Mouse (Mus musculus) lung, adult 2 months (tissue): ENCODE measurements around the gene Arap1. TPM values are rescaled to one million over a fixed set of nuclear protein-coding genes. Genes with fewer than 3 reads are reported as not detected.

Source experiments
- DNase-seq: peaks from one replicate; pipeline ENCODE4 v3.0.0; 2022
- H3K4me1 ChIP-seq: fragments of 200-500 bp; 2 replicates; pipeline ENCODE4 v1.6.1; 2011; ENCODE audit warnings: low read length; ENCODE audit not compliant: control insufficient read depth, insufficient read depth
- H3K4me3 ChIP-seq: fragments of 200-500 bp; replicated peaks from 2 replicates; pipeline ENCODE3; 2011; ENCODE audit warnings: low read depth, mild to moderate bottlenecking, control low read depth, low read length; ENCODE audit errors: extremely low read depth
- CTCF ChIP-seq: fragments of 200-500 bp; IDR thresholded peaks from 2 replicates; pipeline ENCODE4 v1.5.1; 2011; ENCODE audit warnings: mild to moderate bottlenecking, low read length, control low read depth; ENCODE audit not compliant: insufficient read depth
- POLR2A ChIP-seq: fragments of 200-500 bp; IDR thresholded peaks from 2 replicates; pipeline ENCODE4 v1.6.1; 2011; ENCODE audit warnings: low read depth, mild to moderate bottlenecking, control low read depth, low read length, borderline replicate concordance; ENCODE audit errors: extremely low read depth
- WGBS: fragments of 180-500 bp; shearing (Covaris S2); methylation state at CpG from one replicate; pipeline ENCODE4 v1.1.7; 2018; 5-methylcytosine and 5-hydroxymethylcytosine counted together
- polyA plus RNA-seq: library from polyadenylated mRNA; depleted of rRNA; stranded (reverse); fragments of >200 nt; gene quantifications from 2 replicates; pipeline ENCODE4 v1.2.3, GENCODE M21; 2012

Arap1 gene
- polyA plus RNA-seq, 1 experiment = 188 TPM

- H3K4me3 ChIP-seq = peak overlapping the region; percentile 22
- peaks cover 19% of the 10 kb centered on the region for H3K4me1 ChIP-seq
- DNase-seq = no peak
- TF ChIP-seq CTCF = no peak
- no peak for TF ChIP-seq POLR2A
- 32% methylated on average over 6 of the region's 6 CpGs for WGBS
These were observed 37.5 kb downstream of the Arap1 start for GRCm38 (mm10) chr7:101385331-101385733.

- 55% methylated on average over 10 of the region's 10 CpGs for WGBS
- peak overlapping the region; percentile 6 for H3K4me3 ChIP-seq
- TF ChIP-seq CTCF = no peak
- TF ChIP-seq POLR2A = no peak
- H3K4me1 ChIP-seq = peaks cover 19% of the 10 kb centered on the region
- DNase-seq = no peak
These were observed 38.1 kb downstream of the Arap1 start for GRCm38 (mm10) chr7:101385866-101386452.

- H3K4me1 ChIP-seq = peaks cover 28% of the 10 kb centered on the region
- H3K4me3 ChIP-seq = no peak overlapping the region
- TF ChIP-seq POLR2A (no peak), CTCF (no peak)
- DNase-seq = no peak
- 75% methylated on average over 6 of the region's 6 CpGs for WGBS
These were observed 41.4 kb downstream of the Arap1 start for GRCm38 (mm10) chr7:101389256-101389655.

DNA sequence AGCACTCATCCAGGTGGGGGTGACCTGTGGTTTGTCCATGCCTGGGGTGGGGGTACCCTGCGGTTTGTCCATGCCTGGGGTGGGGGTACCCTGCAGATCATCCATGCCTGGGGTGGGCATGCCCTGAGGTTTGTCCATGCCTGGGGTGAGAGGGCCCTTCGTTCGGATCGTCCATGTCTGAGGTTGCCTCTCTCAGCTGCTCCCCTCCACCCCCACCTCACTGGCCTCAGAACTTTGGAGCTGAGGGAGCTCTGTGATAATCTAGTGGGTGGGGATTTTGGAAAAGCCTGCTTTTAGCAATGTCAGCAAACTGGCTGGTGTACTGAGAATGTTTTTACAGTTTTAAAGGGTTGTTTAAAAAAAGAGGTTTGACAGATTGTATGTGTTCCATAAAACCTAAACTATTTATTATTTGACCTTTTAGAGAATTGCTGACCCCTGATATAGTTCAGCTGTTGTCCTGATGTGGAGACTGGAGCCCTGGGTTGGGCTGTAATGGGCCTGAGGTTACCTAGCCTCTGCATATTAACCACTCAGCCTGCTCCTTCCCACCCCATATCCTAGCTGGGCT lies 44.1 kb downstream of the Arap1 start:
- TF ChIP-seq POLR2A = no peak
- no peak for TF ChIP-seq CTCF
- 70% methylated on average over 4 of the region's 4 CpGs for WGBS
- Histone ChIP-seq H3K4me1 (peaks cover 15% of the 10 kb centered on the region), H3K4me3 (no peak overlapping the region)
- no peak for DNase-seq

GRCm38 (mm10) chr7:101393015-101393414 lies 45.1 kb downstream of the Arap1 start:
- DNase-seq = no peak
- Histone ChIP-seq H3K4me1 (peaks cover 15% of the 10 kb centered on the region), H3K4me3 (no peak overlapping the region)
- WGBS = 50% methylated on average over 4 of the region's 4 CpGs
- TF ChIP-seq POLR2A (no peak), CTCF (no peak)

GRCm38 (mm10) chr7:101393694-101394504 lies 46.0 kb downstream of the Arap1 start:
- TF ChIP-seq CTCF (no peak), POLR2A (peak; percentile 51; the same call in 1 of the 2 replicates)
- H3K4me1 ChIP-seq = peaks cover 15% of the 10 kb centered on the region
- WGBS = 37% methylated on average over 8 of the region's 8 CpGs
- peak; percentile 35 for DNase-seq
- H3K4me3 ChIP-seq = no peak overlapping the region

DNA sequence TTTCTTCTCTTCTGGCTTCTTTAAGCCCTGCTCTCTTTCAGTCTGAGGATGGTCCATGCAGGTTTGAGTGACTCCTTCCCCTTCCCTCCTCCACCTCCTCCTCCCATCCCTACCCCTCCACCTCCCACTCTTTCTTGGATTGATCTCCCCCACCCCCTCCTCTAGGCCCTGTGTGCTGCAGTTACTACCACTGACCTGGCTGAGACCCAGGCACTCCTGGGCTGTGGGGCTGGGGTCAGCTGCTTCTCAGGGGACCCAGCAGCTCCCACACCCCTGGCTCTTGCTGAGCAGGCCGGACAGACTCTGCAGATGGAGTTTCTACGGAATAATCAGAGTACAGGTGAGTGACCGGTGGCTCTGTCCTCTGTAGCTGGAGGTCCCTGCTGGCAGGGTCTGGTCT lies 46.7 kb downstream of the Arap1 start:
- no peak for DNase-seq
- Histone ChIP-seq H3K4me1 (peaks cover 15% of the 10 kb centered on the region), H3K4me3 (no peak overlapping the region)
- 81% methylated on average over 3 of the region's 3 CpGs for WGBS
- no peak for TF ChIP-seq POLR2A
- no peak for TF ChIP-seq CTCF

- 65% methylated on average over 2 of the region's 2 CpGs for WGBS
- no peak for TF ChIP-seq CTCF
- no peak for TF ChIP-seq POLR2A
- peaks cover 15% of the 10 kb centered on the region for H3K4me1 ChIP-seq
- H3K4me3 ChIP-seq = no peak overlapping the region
- DNase-seq = no peak
These were observed 47.6 kb downstream of the Arap1 start for GRCm38 (mm10) chr7:101395471-101395870.

DNA sequence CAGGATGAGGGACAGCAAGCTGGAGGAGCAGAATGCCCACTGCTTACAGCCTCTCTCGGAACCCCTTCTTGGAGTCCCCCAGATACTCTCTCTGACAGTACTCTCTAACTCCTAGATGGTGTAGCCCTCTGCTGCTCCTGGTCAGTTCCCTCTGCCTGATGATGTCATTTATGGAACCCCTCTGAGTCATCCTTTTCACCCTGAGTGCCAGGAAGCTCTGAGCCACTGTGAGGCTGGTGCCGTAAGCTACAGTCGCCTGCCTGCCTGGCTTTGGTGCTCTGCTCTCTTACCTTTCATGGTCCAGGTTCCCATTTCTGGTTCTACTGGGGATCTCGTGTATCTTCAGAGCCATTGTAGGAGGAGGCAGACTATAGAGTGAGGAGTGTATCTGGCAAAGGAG lies 49.3 kb downstream of the Arap1 start:
- peaks cover 12% of the 10 kb centered on the region for H3K4me1 ChIP-seq
- 79% methylated on average over 4 of the region's 4 CpGs for WGBS

DNA sequence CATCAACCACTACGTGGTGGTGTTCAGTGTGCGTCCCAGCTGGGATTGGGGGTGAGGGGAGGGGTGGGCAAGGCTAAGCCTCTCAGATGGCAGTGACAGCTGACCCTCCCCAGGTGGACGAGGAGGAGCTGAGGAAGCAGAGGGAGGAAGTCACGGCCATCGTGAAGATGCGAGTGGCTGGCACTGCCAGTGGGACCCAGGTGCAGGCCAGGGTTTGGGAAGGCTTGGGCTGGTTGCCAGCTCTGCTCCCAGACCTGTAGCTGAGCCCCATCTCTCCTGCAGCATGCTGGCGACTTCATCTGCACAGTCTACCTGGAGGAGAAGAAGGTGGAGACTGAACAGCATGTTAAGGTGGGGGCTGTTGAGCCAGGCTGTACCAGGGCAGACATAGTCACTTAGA lies 53.6 kb downstream of the Arap1 start:
- H3K4me3 ChIP-seq = no peak overlapping the region
- DNase-seq = no peak
- no peaks in the 10 kb centered on the region for H3K4me1 ChIP-seq
- 83% methylated on average over 7 of the region's 7 CpGs for WGBS
- TF ChIP-seq CTCF = no peak

More for the DNA sequence above, 49.3 kb downstream of the Arap1 start:
- no peak overlapping the region for H3K4me3 ChIP-seq
- no peak for TF ChIP-seq POLR2A
- no peak for TF ChIP-seq CTCF
- no peak for DNase-seq
